Mouse (Mus musculus) liver, embryonic 16.5 days (tissue): ENCODE measurements around the gene Zfp579. TPM values are rescaled to one million over a fixed set of nuclear protein-coding genes. Genes with fewer than 3 reads are reported as not detected.
A peak's percentile ranks its signal among the peaks of the same experiment; 100 is the strongest.

Source experiments
- ATAC-seq: fragments of 200-750 bp; cut with Nextera tagmentation; 2 replicates; pipeline ENCODE4 v1.8.0; 2017; ENCODE audit warnings: low read depth, mild to moderate bottlenecking, moderate number of reproducible peaks, moderate library complexity
- H3K27ac ChIP-seq: fragments of 300-500 bp; sonication (generic); 2 replicates; pipeline ENCODE4 v1.5.1; 2014; ENCODE audit warnings: mild to moderate bottlenecking, low read length
- H3K27me3 ChIP-seq: fragments of 300-500 bp; sonication (generic); 2 replicates; pipeline ENCODE4 v1.6.1; 2014; ENCODE audit warnings: low read depth, low read length, mixed read lengths; ENCODE audit not compliant: control insufficient read depth, insufficient read depth
- H3K36me3 ChIP-seq: fragments of 300-500 bp; sonication (generic); 2 replicates; pipeline ENCODE4 v1.6.1; 2014; ENCODE audit warnings: mild to moderate bottlenecking; ENCODE audit not compliant: control insufficient read depth, insufficient read depth
- H3K4me1 ChIP-seq: fragments of 300-500 bp; sonication (generic); 2 replicates; pipeline ENCODE4 v1.6.1; 2014; ENCODE audit warnings: low read depth, low read length, mixed read lengths; ENCODE audit not compliant: control insufficient read depth
- H3K4me2 ChIP-seq: fragments of 300-500 bp; sonication (generic); 2 replicates; pipeline ENCODE4 v1.6.1; 2014; ENCODE audit warnings: low read depth, low read length, mixed read lengths
- H3K4me3 ChIP-seq: fragments of 300-500 bp; sonication (generic); 2 replicates; pipeline ENCODE4 v1.5.1; 2014; ENCODE audit warnings: low read depth, mild to moderate bottlenecking, low read length
- H3K9ac ChIP-seq: fragments of 300-500 bp; sonication (generic); 2 replicates; pipeline ENCODE4 v1.6.1; 2014; ENCODE audit warnings: low read depth, low read length
- H3K9me3 ChIP-seq: fragments of 300-500 bp; sonication (generic); replicated peaks from 2 replicates; pipeline ENCODE4 v1.6.1; 2016; ENCODE audit warnings: low read length; ENCODE audit not compliant: control insufficient read depth
- WGBS: fragments of 180-500 bp; shearing (Covaris S2); extraction: QIAGEN DNeasy Blood & Tissue Kit; methylation state at CpG from one replicate; pipeline ENCODE4 v1.1.7; 2014; ENCODE audit not compliant: insufficient replicate concordance; 5-methylcytosine and 5-hydroxymethylcytosine counted together
- polyA plus RNA-seq: library from polyadenylated mRNA; unstranded; fragments of >200 nt; fragmentation: Nextera tagmentation; extraction: Ambion mirVana; gene quantifications from 2 replicates; pipeline ENCODE4 v1.2.1, GENCODE M21; 2015

Gene Zfp579
- polyA plus RNA-seq, 1 experiment from 2014 or later, result 4.5 TPM

- no peak overlapping the region for H3K27ac ChIP-seq
- no peaks in the 10 kb centered on the region for H3K36me3 ChIP-seq
- no peak overlapping the region for H3K4me3 ChIP-seq
- H3K4me1 ChIP-seq, result no peaks in the 10 kb centered on the region; the same call in 1 of the 2 replicates
- WGBS, result 44% methylated on average over 18 of the region's 18 CpGs
- H3K9me3 ChIP-seq, result no peaks in the 10 kb centered on the region
- no peak overlapping the region for H3K9ac ChIP-seq
- ATAC-seq, result no peak
- H3K27me3 ChIP-seq, result no peaks in the 10 kb centered on the region
- H3K4me2 ChIP-seq, result no peak overlapping the region
Observed at GRCm38 (mm10) chr7:4972321-4973047, 23.5 kb downstream of the Zfp579 start.

- Histone ChIP-seq H3K36me3 (no peaks in the 10 kb centered on the region), H3K4me2 (no peak overlapping the region), H3K27me3 (no peaks in the 10 kb centered on the region), H3K27ac (no peak overlapping the region), H3K4me1 (no peaks in the 10 kb centered on the region; the same call in 1 of the 2 replicates), H3K4me3 (no peak overlapping the region), H3K9me3 (no peaks in the 10 kb centered on the region), H3K9ac (no peak overlapping the region)
- ATAC-seq, result no peak
- WGBS, result 25% methylated on average over 7 of the region's 7 CpGs
Observed at GRCm38 (mm10) chr7:4971710-4972109, 24.2 kb downstream of the Zfp579 start.

- Histone ChIP-seq H3K27me3 (no peaks in the 10 kb centered on the region), H3K9ac (no peak within 1 kb of the TSS), H3K27ac (no peak within 1 kb of the TSS), H3K4me2 (no peak within 1 kb of the TSS), H3K4me1 (no peaks in the 10 kb centered on the region; the same call in 1 of the 2 replicates), H3K36me3 (no peaks in the 10 kb centered on the region), H3K4me3 (no peak within 1 kb of the TSS), H3K9me3 (no peaks in the 10 kb centered on the region)
- 27% methylated on average over 6 of the region's 6 CpGs for WGBS
- ATAC-seq, result no peak
Observed at GRCm38 (mm10) chr7:4971068-4971467, 24.9 kb downstream of the Zfp579 start, which contains the start of gene Sbk3. TSS of gene Sbk3 (minus strand) at chr7:4971168.

GRCm38 (mm10) chr7:4964988-4965387 lies 31.0 kb downstream of the Zfp579 start:
- no peak for ATAC-seq
- no peaks in the 10 kb centered on the region for H3K4me1 ChIP-seq
- no peaks in the 10 kb centered on the region for H3K36me3 ChIP-seq
- H3K4me2 ChIP-seq, result no peak overlapping the region
- WGBS, result 57% methylated on average over 5 of the region's 5 CpGs
- H3K9ac ChIP-seq, result no peak overlapping the region
- H3K9me3 ChIP-seq, result no peaks in the 10 kb centered on the region
- H3K4me3 ChIP-seq, result no peak overlapping the region
- H3K27ac ChIP-seq, result no peak overlapping the region
- no peaks in the 10 kb centered on the region for H3K27me3 ChIP-seq

- no peak within 1 kb of the TSS for H3K4me3 ChIP-seq
- peak; percentile 80 for ATAC-seq
- no peaks in the 10 kb centered on the region for H3K27me3 ChIP-seq
- no peaks in the 10 kb centered on the region for H3K9me3 ChIP-seq
- no peak within 1 kb of the TSS for H3K9ac ChIP-seq
- H3K4me1 ChIP-seq, result no peaks in the 10 kb centered on the region
- H3K27ac ChIP-seq, result no peak within 1 kb of the TSS
- H3K36me3 ChIP-seq, result no peaks in the 10 kb centered on the region
- no peak within 1 kb of the TSS; the same call in 1 of the 2 replicates for H3K4me2 ChIP-seq
- WGBS, result 4% methylated on average over 10 of the region's 10 CpGs
Observed at GRCm38 (mm10) chr7:4964272-4964671, 31.7 kb downstream of the Zfp579 start, which contains the start of gene Sbk2. TSS of gene Sbk2 (minus strand) at chr7:4964406.

- H3K9ac ChIP-seq, result no peak overlapping the region
Observed at GRCm38 (mm10) chr7:4963527-4963926, 32.4 kb downstream of the Zfp579 start.

GRCm38 (mm10) chr7:4957361-4957760 lies 38.6 kb downstream of the Zfp579 start:
- Histone ChIP-seq H3K36me3 (no peaks in the 10 kb centered on the region), H3K9ac (no peak overlapping the region), H3K27ac (no peak overlapping the region), H3K27me3 (no peaks in the 10 kb centered on the region), H3K4me2 (no peak overlapping the region), H3K4me3 (no peak overlapping the region), H3K9me3 (no peaks in the 10 kb centered on the region), H3K4me1 (no peaks in the 10 kb centered on the region)
- 69% methylated on average over 10 of the region's 10 CpGs for WGBS
- no peak for ATAC-seq

More at GRCm38 (mm10) chr7:4963527-4963926, 32.4 kb downstream of the Zfp579 start:
- 46% methylated on average over 5 of the region's 5 CpGs for WGBS
- Histone ChIP-seq H3K9me3 (no peaks in the 10 kb centered on the region), H3K27me3 (no peaks in the 10 kb centered on the region), H3K4me3 (no peak overlapping the region), H3K4me1 (no peaks in the 10 kb centered on the region), H3K36me3 (no peaks in the 10 kb centered on the region), H3K4me2 (no peak overlapping the region), H3K27ac (no peak overlapping the region)
- ATAC-seq, result no peak

GRCm38 (mm10) chr7:4953815-4954445 lies 42.0 kb downstream of the Zfp579 start:
- Histone ChIP-seq H3K4me2 (no peak overlapping the region), H3K4me3 (no peak overlapping the region), H3K27me3 (no peaks in the 10 kb centered on the region), H3K9me3 (no peaks in the 10 kb centered on the region), H3K36me3 (no peaks in the 10 kb centered on the region), H3K9ac (no peak overlapping the region), H3K4me1 (no peaks in the 10 kb centered on the region), H3K27ac (no peak overlapping the region)
- 30% methylated on average over 10 of the region's 10 CpGs for WGBS
- ATAC-seq, result no peak
